Mouse (Mus musculus): Measurements from ENCODE around the gene Cox7b. TPM values are rescaled to one million over a fixed set of nuclear protein-coding genes. Genes with fewer than 3 reads are reported as not detected.
"Not testable (repeated sequence)": the region's sequence is repeated elsewhere in the genome, so short reads cannot be mapped to it uniquely, and the experiment has no call there.

Gene Cox7b
- total RNA-seq (2015) (356 and 368 TPM in 2 replicates), total RNA-seq (2017) (459 and 491 TPM in 2 replicates)

DNA sequence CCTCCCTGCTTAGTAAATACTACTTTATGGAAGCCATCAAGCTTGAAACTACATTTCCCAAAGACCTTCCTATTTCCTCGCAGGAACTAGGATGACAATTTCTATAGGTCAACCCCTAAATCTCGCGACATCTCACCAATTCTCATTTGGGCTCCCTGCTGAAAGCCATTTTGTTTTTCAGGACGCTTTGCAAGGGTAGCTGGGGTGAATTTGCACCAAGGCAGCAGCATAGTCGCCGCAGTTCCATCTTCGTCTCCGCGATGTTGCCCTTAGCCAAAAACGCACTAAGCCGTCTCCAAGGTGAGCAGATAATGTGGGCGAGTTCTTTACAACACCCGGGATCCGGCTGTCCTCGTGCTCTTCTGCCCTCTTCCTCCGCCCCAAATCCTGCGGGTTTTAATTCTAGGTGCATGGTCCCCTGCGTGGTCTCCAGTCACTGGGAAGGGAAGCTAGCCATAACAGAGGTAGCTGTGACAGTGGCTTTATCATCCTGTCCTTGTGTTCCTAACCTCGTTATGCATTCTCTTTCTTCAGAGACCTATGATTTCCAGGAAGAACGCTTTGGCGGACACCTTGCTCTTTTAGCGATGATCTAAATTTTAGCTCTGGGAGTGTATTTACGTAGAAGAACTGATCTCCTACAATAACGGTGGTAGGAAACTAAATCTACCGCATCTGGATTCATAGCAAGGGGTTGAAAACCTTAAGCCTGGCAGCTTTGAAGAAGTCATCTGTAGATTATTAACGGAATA is at the start of gene Cox7b:
TSS of gene Cox7b (plus strand) at position 130 of the 752 bp plus-strand sequence.
- peak; percentile 65 for ATAC-seq (replicated peaks; ENCODE audit: poor library complexity)

GRCm38 (mm10) chrX:106001605-106002004 is 13.9 kb upstream of the Cox7b start:
- ATAC-seq (replicated peaks; ENCODE audit: poor library complexity): no peak

GRCm38 (mm10) chrX:106010762-106011161 is 4.7 kb upstream of the Cox7b start:
- no peak for ATAC-seq (replicated peaks; ENCODE audit: poor library complexity)

GRCm38 (mm10) chrX:106011465-106012159 is 3.9 kb upstream of the Cox7b start, which contains the start of gene Magt1:
Gene Magt1 (minus strand): TSS chrX:106011906.
- peak; percentile 77 for ATAC-seq (replicated peaks; ENCODE audit: poor library complexity)

- ATAC-seq (replicated peaks; ENCODE audit: poor library complexity): no peak
Measured at GRCm38 (mm10) chrX:106012559-106012958, 2.9 kb upstream of the Cox7b start.

- 0 out of 2 replicates have a peak, but pooled peaks have one; percentile 20 for ATAC-seq (replicated peaks; ENCODE audit: poor library complexity)
Measured at GRCm38 (mm10) chrX:106013217-106013616, 2.3 kb upstream of the Cox7b start.

DNA sequence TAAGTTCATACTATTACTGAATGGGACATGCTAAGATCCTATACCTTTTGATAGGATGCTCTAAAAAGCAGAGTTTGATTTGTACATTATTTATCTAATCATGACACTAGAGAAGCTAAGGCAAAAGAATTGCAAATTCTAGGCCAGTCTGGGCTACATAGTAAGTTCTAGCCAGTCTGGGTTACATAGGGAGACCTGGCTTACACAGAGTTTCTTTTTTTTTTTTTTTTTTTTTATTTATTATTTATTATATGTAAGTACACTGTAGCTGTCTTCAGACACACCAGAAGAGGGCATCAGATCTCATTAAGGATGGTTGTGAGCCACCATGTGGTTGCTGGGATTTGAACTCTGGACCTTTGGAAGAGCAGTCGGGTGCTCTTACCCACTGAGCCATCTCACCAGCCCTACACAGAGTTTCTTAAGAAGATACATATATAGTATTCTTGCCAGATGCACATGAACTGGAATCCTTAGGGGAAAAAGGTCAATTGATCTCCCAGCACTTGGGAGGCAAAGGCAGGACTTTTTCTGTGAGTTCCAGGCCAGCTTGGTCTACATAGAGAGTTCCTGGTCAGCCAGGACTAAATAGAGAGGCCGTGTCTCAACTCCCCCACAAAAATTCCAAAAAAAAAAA is 641 bp upstream of the Cox7b start:
- not testable (repeated sequence) for ATAC-seq (replicated peaks; ENCODE audit: poor library complexity)

GRCm38 (mm10) chrX:106017102-106017501 is 1.6 kb downstream of the Cox7b start:
- ATAC-seq (replicated peaks; ENCODE audit: poor library complexity): no peak

DNA sequence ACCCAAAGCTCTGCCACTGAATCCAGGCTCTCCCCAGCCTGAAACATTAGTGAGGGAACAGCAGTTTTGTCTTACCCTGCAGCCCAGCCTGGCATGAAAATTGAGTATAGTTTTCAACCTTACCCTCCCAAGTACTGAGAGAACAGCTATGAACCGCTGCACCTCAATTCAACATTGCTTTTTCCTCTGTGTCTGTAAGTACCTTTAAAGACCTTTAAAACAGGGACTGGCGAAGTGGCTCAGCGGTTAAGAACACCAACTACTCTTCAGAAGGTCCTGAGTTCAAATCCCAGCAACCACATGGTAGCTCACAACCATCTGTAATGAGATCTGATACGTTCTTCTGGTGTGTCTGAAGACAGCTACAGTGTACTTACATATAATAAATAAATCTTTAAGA is 2.0 kb downstream of the Cox7b start:
- no peak for ATAC-seq (replicated peaks; ENCODE audit: poor library complexity)

- ATAC-seq (replicated peaks; ENCODE audit: poor library complexity): peak; percentile 91
Measured at GRCm38 (mm10) chrX:106026418-106027342, 11.2 kb downstream of the Cox7b start, which contains the start of gene Atp7a. Gene Atp7a (plus strand): TSS chrX:106027276.

- ATAC-seq (replicated peaks; ENCODE audit: poor library complexity): no peak
Measured at GRCm38 (mm10) chrX:106027343-106027674, 11.8 kb downstream of the Cox7b start.

GRCm38 (mm10) chrX:106030176-106030575 is 14.7 kb downstream of the Cox7b start:
- no peak for ATAC-seq (replicated peaks; ENCODE audit: poor library complexity)

- 0 out of 2 replicates have a peak, but pooled peaks have one; percentile 29 for ATAC-seq (replicated peaks; ENCODE audit: poor library complexity)
Measured at GRCm38 (mm10) chrX:106031124-106031523, 15.6 kb downstream of the Cox7b start.

GRCm38 (mm10) chrX:106035727-106036126 is 20.2 kb downstream of the Cox7b start:
- peak; percentile 77 for ATAC-seq (replicated peaks; ENCODE audit: poor library complexity)

GRCm38 (mm10) chrX:106037185-106037752 is 21.8 kb downstream of the Cox7b start:
- no peak for ATAC-seq (replicated peaks; ENCODE audit: poor library complexity)

- ATAC-seq (replicated peaks; ENCODE audit: poor library complexity): peak; percentile 80
Measured at GRCm38 (mm10) chrX:106043863-106044617, 28.5 kb downstream of the Cox7b start.

DNA sequence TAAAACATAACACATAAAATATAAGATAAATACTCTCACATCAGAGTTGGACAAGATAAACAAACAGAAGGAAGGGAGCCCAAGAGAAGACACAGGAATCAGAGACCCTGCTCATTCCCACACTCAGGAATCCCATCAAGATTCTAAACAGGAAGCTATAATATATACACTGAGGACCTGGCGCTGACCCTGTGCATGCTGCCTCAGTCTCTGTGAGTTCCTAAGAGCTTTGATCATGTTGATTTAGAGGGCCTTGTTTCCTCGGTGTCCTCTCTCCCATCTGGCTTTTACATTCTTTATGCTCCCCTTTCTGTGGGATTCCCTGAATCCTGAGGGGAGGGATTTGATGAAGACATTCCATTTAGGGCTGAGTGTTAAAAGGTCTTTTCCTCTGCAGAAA is 30.0 kb downstream of the Cox7b start:
- ATAC-seq (replicated peaks; ENCODE audit: poor library complexity): no peak

DNA sequence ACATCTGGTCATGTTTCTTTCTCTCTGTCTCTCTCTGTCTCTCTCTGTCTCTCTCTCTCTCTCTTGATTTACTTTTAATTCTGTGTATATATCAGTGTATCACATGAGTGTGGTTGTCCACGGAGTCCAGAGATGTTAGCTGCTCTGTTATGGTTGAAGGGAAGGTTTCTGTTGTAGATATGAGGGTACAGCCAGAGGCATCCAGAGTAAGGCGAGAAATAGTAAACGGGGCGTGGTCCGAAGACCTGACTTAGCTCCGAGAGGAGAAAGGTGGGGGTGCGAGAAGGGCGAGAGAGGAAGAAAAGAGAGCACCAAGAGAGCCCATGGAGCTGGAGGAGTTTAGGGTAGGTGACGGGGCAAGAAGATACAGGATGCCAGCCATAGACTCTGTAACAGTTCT is 30.4 kb downstream of the Cox7b start:
- peak; percentile 27 for ATAC-seq (replicated peaks; ENCODE audit: poor library complexity)

- no peak for ATAC-seq (replicated peaks; ENCODE audit: poor library complexity)
Measured at GRCm38 (mm10) chrX:106048191-106048590, 32.7 kb downstream of the Cox7b start.
